Mouse (Mus musculus) limb, embryonic 14.5 days (tissue): Measurements from ENCODE around the gene Fam104a. TPM values are rescaled to one million over a fixed set of nuclear protein-coding genes. Genes with fewer than 3 reads are reported as not detected.

Source experiments
- ATAC-seq: fragments of 200-750 bp; cut with Nextera tagmentation; 2 replicates; pipeline ENCODE4 v1.8.0; 2017; ENCODE audit warnings: low read depth, moderate number of reproducible peaks, moderate TSS enrichment; ENCODE audit not compliant: low FRiP score
- DNase-seq: peaks from one replicate; pipeline ENCODE4 v3.0.0-alpha.2; 2015; ENCODE audit warnings: low spot score
- H3K27ac ChIP-seq: fragments of 300-500 bp; sonication (generic); replicated peaks from 2 replicates; pipeline ENCODE4 v1.5.1; 2014; ENCODE audit warnings: low read depth, mild to moderate bottlenecking, low read length, moderate library complexity, mixed read lengths
- H3K27me3 ChIP-seq: fragments of 300-500 bp; sonication (generic); 2 replicates; pipeline ENCODE4 v1.6.1; 2014; ENCODE audit warnings: low read length, mixed read lengths; ENCODE audit not compliant: control insufficient read depth, insufficient read depth
- H3K36me3 ChIP-seq: fragments of 300-500 bp; sonication (generic); 2 replicates; pipeline ENCODE4 v1.6.1; 2014; ENCODE audit warnings: mild to moderate bottlenecking, low read length, moderate library complexity, mixed read lengths; ENCODE audit not compliant: control insufficient read depth, insufficient read depth
- H3K4me1 ChIP-seq: fragments of 300-500 bp; sonication (generic); 2 replicates; pipeline ENCODE4 v1.6.1; 2014; ENCODE audit warnings: antibody characterized with exemption, low read length, mixed read lengths; ENCODE audit not compliant: control insufficient read depth, insufficient read depth
- H3K4me2 ChIP-seq: fragments of 300-500 bp; sonication (generic); replicated peaks from 2 replicates; pipeline ENCODE4 v1.6.1; 2014; ENCODE audit warnings: low read depth, mild to moderate bottlenecking, low read length, moderate library complexity; ENCODE audit not compliant: severe bottlenecking
- H3K4me3 ChIP-seq: fragments of 300-500 bp; sonication (generic); replicated peaks from 2 replicates; pipeline ENCODE4 v1.5.1; 2014; ENCODE audit warnings: low read length
- H3K9ac ChIP-seq: fragments of 300-500 bp; sonication (generic); 2 replicates; pipeline ENCODE4 v1.6.1; 2014; ENCODE audit warnings: mild to moderate bottlenecking, low read depth, low read length, moderate library complexity; ENCODE audit not compliant: severe bottlenecking
- H3K9me3 ChIP-seq: fragments of 300-500 bp; sonication (generic); 2 replicates; pipeline ENCODE4 v1.6.1; 2016; ENCODE audit warnings: low read length; ENCODE audit not compliant: control insufficient read depth
- POLR2A ChIP-seq: fragments of 200-500 bp; IDR thresholded peaks from 2 replicates; pipeline ENCODE4 v1.8.0; 2012; ENCODE audit warnings: inconsistent platforms, mild to moderate bottlenecking, moderate library complexity, borderline replicate concordance; ENCODE audit not compliant: insufficient read depth, insufficient read length; ENCODE audit errors: extremely low read depth
- WGBS: fragments of 180-500 bp; shearing (Covaris S2); extraction: QIAGEN DNeasy Blood & Tissue Kit; methylation state at CpG from one replicate; pipeline ENCODE4 v1.1.7; 2014; 5-methylcytosine and 5-hydroxymethylcytosine counted together
- polyA plus RNA-seq, 2 experiments: library from polyadenylated mRNA; depleted of rRNA in 1 of 2; stranded (reverse) in 1 of 2; unstranded in 1 of 2; fragments of >200 nt; fragmentation: Nextera tagmentation in 1 of 2; extraction: Ambion mirVana in 1 of 2; gene quantifications; 2 replicates each; pipeline versions ENCODE4 v1.2.1 to v1.2.3; 2012 to 2014

The Fam104a gene
- polyA plus RNA-seq, 2 experiments = 30.3 to 50.2 TPM

GRCm38 (mm10) chr11:113698013-113698545 is 14.1 kb upstream of the Fam104a start:
- ATAC-seq (no peak), DNase-seq (no peak)
- Histone ChIP-seq H3K9me3 (no peaks in the 10 kb centered on the region), H3K27ac (no peak overlapping the region), H3K4me3 (no peak overlapping the region), H3K27me3 (no peaks in the 10 kb centered on the region), H3K4me2 (no peak overlapping the region), H3K4me1 (no peaks in the 10 kb centered on the region), H3K36me3 (peaks cover 34% of the 10 kb centered on the region), H3K9ac (no peak overlapping the region)
- WGBS = 83% methylated on average over 12 of the region's 12 CpGs
- TF ChIP-seq POLR2A = no peak

GRCm38 (mm10) chr11:113697571-113697970 is 13.6 kb upstream of the Fam104a start:
- ATAC-seq (no peak), DNase-seq (no peak)
- H3K4me1 ChIP-seq = no peaks in the 10 kb centered on the region
- H3K4me3 ChIP-seq = no peak overlapping the region
- no peak overlapping the region for H3K4me2 ChIP-seq
- no peak overlapping the region for H3K9ac ChIP-seq
- peaks cover 39% of the 10 kb centered on the region for H3K36me3 ChIP-seq
- no peak for TF ChIP-seq POLR2A
- H3K9me3 ChIP-seq = no peaks in the 10 kb centered on the region
- no peaks in the 10 kb centered on the region for H3K27me3 ChIP-seq
- WGBS = 82% methylated on average over 5 of the region's 5 CpGs
- H3K27ac ChIP-seq = no peak overlapping the region

GRCm38 (mm10) chr11:113691851-113692250 is 7.9 kb upstream of the Fam104a start:
- Histone ChIP-seq H3K4me2 (no peak overlapping the region), H3K27ac (no peak overlapping the region), H3K9me3 (no peaks in the 10 kb centered on the region), H3K9ac (no peak overlapping the region), H3K27me3 (no peaks in the 10 kb centered on the region), H3K4me3 (no peak overlapping the region), H3K36me3 (peaks cover 85% of the 10 kb centered on the region), H3K4me1 (no peaks in the 10 kb centered on the region)
- no peak for ATAC-seq
- WGBS = 68% methylated on average over 3 of the region's 3 CpGs
- TF ChIP-seq POLR2A = no peak
- DNase-seq = no peak

GRCm38 (mm10) chr11:113691318-113691717 is 7.4 kb upstream of the Fam104a start:
- Histone ChIP-seq H3K9ac (no peak overlapping the region), H3K36me3 (peaks cover 81% of the 10 kb centered on the region)
- no peak for TF ChIP-seq POLR2A

GRCm38 (mm10) chr11:113690506-113690905 is 6.6 kb upstream of the Fam104a start:
- no peak overlapping the region for H3K27ac ChIP-seq
- no peak for TF ChIP-seq POLR2A
- WGBS = 89% methylated on average over 12 of the region's 12 CpGs
- no peak overlapping the region for H3K4me2 ChIP-seq
- H3K9ac ChIP-seq = no peak overlapping the region
- no peaks in the 10 kb centered on the region for H3K27me3 ChIP-seq
- no peak for DNase-seq
- peaks cover 75% of the 10 kb centered on the region for H3K36me3 ChIP-seq
- no peaks in the 10 kb centered on the region for H3K9me3 ChIP-seq
- no peak for ATAC-seq
- H3K4me1 ChIP-seq = no peaks in the 10 kb centered on the region
- H3K4me3 ChIP-seq = no peak overlapping the region

More at GRCm38 (mm10) chr11:113691318-113691717, 7.4 kb upstream of the Fam104a start:
- no peaks in the 10 kb centered on the region for H3K9me3 ChIP-seq
- no peak overlapping the region for H3K4me2 ChIP-seq
- H3K4me1 ChIP-seq = no peaks in the 10 kb centered on the region
- H3K27ac ChIP-seq = no peak overlapping the region
- no peak for DNase-seq
- no peak overlapping the region for H3K4me3 ChIP-seq
- no peak for ATAC-seq
- WGBS = 86% methylated on average over 5 of the region's 5 CpGs
- H3K27me3 ChIP-seq = no peaks in the 10 kb centered on the region

GRCm38 (mm10) chr11:113687031-113687430 is 3.1 kb upstream of the Fam104a start:
- ATAC-seq (no peak), DNase-seq (no peak)
- H3K27me3 ChIP-seq = no peaks in the 10 kb centered on the region
- no peak overlapping the region for H3K9ac ChIP-seq
- no peak overlapping the region for H3K4me2 ChIP-seq
- no peak for TF ChIP-seq POLR2A
- no peak overlapping the region for H3K4me3 ChIP-seq
- H3K4me1 ChIP-seq = peaks cover 13% of the 10 kb centered on the region
- 74% methylated on average over 2 of the region's 2 CpGs for WGBS
- peaks cover 42% of the 10 kb centered on the region for H3K36me3 ChIP-seq
- H3K9me3 ChIP-seq = no peaks in the 10 kb centered on the region
- no peak overlapping the region for H3K27ac ChIP-seq
